Mouse (Mus musculus) embryonic facial prominence, embryonic 15.5 days (tissue): ENCODE data around the gene Ankrd11. TPM values are rescaled to one million over a fixed set of nuclear protein-coding genes. Genes with fewer than 3 reads are reported as not detected.

Experiments
- ATAC-seq: fragments of 200-750 bp; cut with Nextera tagmentation; 2 replicates; pipeline ENCODE4 v1.8.0; 2017; ENCODE audit warnings: low read depth, moderate TSS enrichment; ENCODE audit not compliant: insufficient number of reproducible peaks, low FRiP score, low TSS enrichment
- H3K27ac ChIP-seq: fragments of 300-500 bp; sonication (generic); replicated peaks from 2 replicates; pipeline ENCODE4 v1.5.1; 2015; ENCODE audit warnings: mild to moderate bottlenecking, inconsistent platforms
- H3K27me3 ChIP-seq: fragments of 300-500 bp; sonication (generic); 2 replicates; pipeline ENCODE4 v1.6.1; 2015; ENCODE audit warnings: inconsistent platforms
- H3K36me3 ChIP-seq: fragments of 300-500 bp; sonication (generic); 2 replicates; pipeline ENCODE4 v1.6.1; 2015; ENCODE audit warnings: mild to moderate bottlenecking, inconsistent platforms
- H3K4me1 ChIP-seq: fragments of 300-500 bp; sonication (generic); 2 replicates; pipeline ENCODE4 v1.6.1; 2015; ENCODE audit warnings: inconsistent platforms
- H3K4me2 ChIP-seq: fragments of 300-500 bp; sonication (generic); replicated peaks from 2 replicates; pipeline ENCODE4 v1.6.1; 2015; ENCODE audit warnings: mild to moderate bottlenecking, inconsistent platforms
- H3K4me3 ChIP-seq: fragments of 300-500 bp; sonication (generic); replicated peaks from 2 replicates; pipeline ENCODE4 v1.5.1; 2015; ENCODE audit warnings: mild to moderate bottlenecking, inconsistent platforms
- H3K9ac ChIP-seq: fragments of 300-500 bp; sonication (generic); 2 replicates; pipeline ENCODE4 v1.6.1; 2015; ENCODE audit warnings: inconsistent platforms
- H3K9me3 ChIP-seq: fragments of 300-500 bp; sonication (generic); replicated peaks from 2 replicates; pipeline ENCODE4 v1.6.1; 2016; ENCODE audit warnings: inconsistent platforms
- WGBS: fragments of 180-500 bp; shearing (Covaris S2); methylation state at CpG from one replicate; pipeline ENCODE4 v1.1.7; 2015; 5-methylcytosine and 5-hydroxymethylcytosine counted together
- polyA plus RNA-seq: library from polyadenylated mRNA; unstranded; fragments of >200 nt; fragmentation: Nextera tagmentation; extraction: Ambion mirVana; gene quantifications from 2 replicates; pipeline ENCODE4 v1.2.1, GENCODE M21; 2015

Gene Ankrd11
- polyA plus RNA-seq, 1 experiment from 2014 or later: 56.3 TPM

- WGBS: 29% methylated on average over 1 of the region's 1 CpGs
- Histone ChIP-seq H3K9me3 (no peaks in the 10 kb centered on the region), H3K27ac (no peak overlapping the region), H3K4me1 (peaks cover 37% of the 10 kb centered on the region), H3K36me3 (no peaks in the 10 kb centered on the region), H3K4me2 (no peak overlapping the region), H3K9ac (no peak overlapping the region), H3K27me3 (no peaks in the 10 kb centered on the region), H3K4me3 (no peak overlapping the region)
- no peak for ATAC-seq
Measured at GRCm38 (mm10) chr8:122960932-122961331, 81.1 kb downstream of the Ankrd11 start.

GRCm38 (mm10) chr8:122960323-122960722 is 81.8 kb downstream of the Ankrd11 start:
- no peak overlapping the region for H3K4me3 ChIP-seq
- H3K4me2 ChIP-seq: no peak overlapping the region
- H3K36me3 ChIP-seq: no peaks in the 10 kb centered on the region
- H3K27ac ChIP-seq: no peak overlapping the region
- 73% methylated on average over 5 of the region's 5 CpGs for WGBS
- no peaks in the 10 kb centered on the region for H3K27me3 ChIP-seq
- no peaks in the 10 kb centered on the region for H3K9me3 ChIP-seq
- no peak for ATAC-seq
- peaks cover 41% of the 10 kb centered on the region for H3K4me1 ChIP-seq
- H3K9ac ChIP-seq: no peak overlapping the region

GRCm38 (mm10) chr8:122955997-122956396 is 86.1 kb downstream of the Ankrd11 start:
- no peak overlapping the region for H3K27ac ChIP-seq

GRCm38 (mm10) chr8:122955195-122955594 is 86.9 kb downstream of the Ankrd11 start:
- H3K27me3 ChIP-seq: no peaks in the 10 kb centered on the region
- H3K27ac ChIP-seq: no peak overlapping the region
- H3K9ac ChIP-seq: no peak overlapping the region
- no peak overlapping the region for H3K4me3 ChIP-seq
- ATAC-seq: no peak
- H3K36me3 ChIP-seq: no peaks in the 10 kb centered on the region
- peaks cover 34% of the 10 kb centered on the region for H3K4me1 ChIP-seq
- H3K9me3 ChIP-seq: no peaks in the 10 kb centered on the region
- no peak overlapping the region for H3K4me2 ChIP-seq

More at GRCm38 (mm10) chr8:122955997-122956396, 86.1 kb downstream of the Ankrd11 start:
- H3K4me2 ChIP-seq: no peak overlapping the region
- peaks cover 36% of the 10 kb centered on the region for H3K4me1 ChIP-seq
- no peak for ATAC-seq
- 89% methylated on average over 3 of the region's 3 CpGs for WGBS
- no peaks in the 10 kb centered on the region for H3K9me3 ChIP-seq
- H3K36me3 ChIP-seq: no peaks in the 10 kb centered on the region
- no peaks in the 10 kb centered on the region for H3K27me3 ChIP-seq
- no peak overlapping the region for H3K4me3 ChIP-seq
- H3K9ac ChIP-seq: no peak overlapping the region

GRCm38 (mm10) chr8:122954090-122954799 is 87.8 kb downstream of the Ankrd11 start:
- no peaks in the 10 kb centered on the region for H3K27me3 ChIP-seq
- no peak overlapping the region; the same call in 1 of the 2 replicates for H3K27ac ChIP-seq
- H3K9ac ChIP-seq: no peak overlapping the region
- ATAC-seq: no peak
- peaks cover 42% of the 10 kb centered on the region for H3K4me1 ChIP-seq
- no peaks in the 10 kb centered on the region for H3K9me3 ChIP-seq
- no peak overlapping the region for H3K4me2 ChIP-seq
- no peak overlapping the region for H3K4me3 ChIP-seq
- no peaks in the 10 kb centered on the region for H3K36me3 ChIP-seq
- 68% methylated on average over 3 of the region's 3 CpGs for WGBS

- H3K9ac ChIP-seq: no peak overlapping the region
- no peaks in the 10 kb centered on the region for H3K9me3 ChIP-seq
- H3K4me2 ChIP-seq: no peak overlapping the region
- H3K27me3 ChIP-seq: no peaks in the 10 kb centered on the region
- WGBS: 73% methylated on average over 6 of the region's 6 CpGs
- H3K36me3 ChIP-seq: no peaks in the 10 kb centered on the region
- ATAC-seq: no peak
- H3K27ac ChIP-seq: no peak overlapping the region
- peaks cover 43% of the 10 kb centered on the region for H3K4me1 ChIP-seq
- no peak overlapping the region for H3K4me3 ChIP-seq
Measured at GRCm38 (mm10) chr8:122953028-122953427, 89.0 kb downstream of the Ankrd11 start.

GRCm38 (mm10) chr8:122951456-122951855 is 90.6 kb downstream of the Ankrd11 start:
- H3K9me3 ChIP-seq: no peaks in the 10 kb centered on the region
- H3K27ac ChIP-seq: no peak overlapping the region
- 84% methylated on average over 5 of the region's 5 CpGs for WGBS
- H3K9ac ChIP-seq: no peak overlapping the region
- ATAC-seq: no peak
- H3K4me2 ChIP-seq: no peak overlapping the region
- no peak overlapping the region for H3K4me3 ChIP-seq
- no peaks in the 10 kb centered on the region for H3K36me3 ChIP-seq
- H3K27me3 ChIP-seq: no peaks in the 10 kb centered on the region
- H3K4me1 ChIP-seq: peaks cover 32% of the 10 kb centered on the region

- ATAC-seq: no peak
- Histone ChIP-seq H3K4me2 (no peak overlapping the region), H3K9me3 (no peaks in the 10 kb centered on the region), H3K9ac (no peak overlapping the region), H3K4me1 (peaks cover 24% of the 10 kb centered on the region), H3K27ac (no peak overlapping the region), H3K4me3 (no peak overlapping the region), H3K36me3 (no peaks in the 10 kb centered on the region), H3K27me3 (no peaks in the 10 kb centered on the region)
- WGBS: 69% methylated on average over 5 of the region's 5 CpGs
Measured at GRCm38 (mm10) chr8:122949701-122950100, 92.4 kb downstream of the Ankrd11 start.

- ATAC-seq: no peak
- H3K9ac ChIP-seq: no peak overlapping the region
- H3K9me3 ChIP-seq: no peaks in the 10 kb centered on the region
- WGBS: 72% methylated on average over 2 of the region's 2 CpGs
- H3K36me3 ChIP-seq: no peaks in the 10 kb centered on the region
- no peaks in the 10 kb centered on the region for H3K27me3 ChIP-seq
- no peak overlapping the region for H3K27ac ChIP-seq
- peaks cover 13% of the 10 kb centered on the region; the same call in 1 of the 2 replicates for H3K4me1 ChIP-seq
- H3K4me2 ChIP-seq: no peak overlapping the region
- H3K4me3 ChIP-seq: no peak overlapping the region
Measured at GRCm38 (mm10) chr8:122945775-122946174, 96.3 kb downstream of the Ankrd11 start.

GRCm38 (mm10) chr8:122942803-122943713 is 99.0 kb downstream of the Ankrd11 start:
- no peaks in the 10 kb centered on the region for H3K27me3 ChIP-seq
- no peak for ATAC-seq
- H3K4me2 ChIP-seq: no peak overlapping the region
- H3K9ac ChIP-seq: no peak overlapping the region
- no peak overlapping the region for H3K4me3 ChIP-seq
- H3K27ac ChIP-seq: no peak overlapping the region
- no peaks in the 10 kb centered on the region for H3K9me3 ChIP-seq
- WGBS: 80% methylated on average over 9 of the region's 9 CpGs
- H3K4me1 ChIP-seq: peaks cover 10% of the 10 kb centered on the region
- no peaks in the 10 kb centered on the region for H3K36me3 ChIP-seq

- no peaks in the 10 kb centered on the region for H3K36me3 ChIP-seq
- no peak overlapping the region for H3K4me3 ChIP-seq
- no peak overlapping the region for H3K4me2 ChIP-seq
- no peaks in the 10 kb centered on the region for H3K27me3 ChIP-seq
- ATAC-seq: no peak
- peaks cover 29% of the 10 kb centered on the region for H3K4me1 ChIP-seq
- H3K9me3 ChIP-seq: no peaks in the 10 kb centered on the region
- 39% methylated on average over 4 of the region's 4 CpGs for WGBS
- H3K9ac ChIP-seq: no peak overlapping the region
- no peak overlapping the region for H3K27ac ChIP-seq
Measured at GRCm38 (mm10) chr8:122938591-122938990, 103.5 kb downstream of the Ankrd11 start.
